Mouse (Mus musculus) cortical plate, adult 2 months (tissue): Measurements from ENCODE around the gene Ralbp1.

ENCODE experiments used
- CTCF ChIP-seq: fragments of 200-500 bp; IDR thresholded peaks from 2 replicates; pipeline ENCODE4 v1.5.1; 2011; ENCODE audit warnings: mild to moderate bottlenecking, control low read depth, low read length; ENCODE audit not compliant: insufficient read depth; ENCODE audit errors: extremely low read depth
- POLR2A ChIP-seq: fragments of 200-500 bp; IDR thresholded peaks from 2 replicates; pipeline ENCODE4 v1.6.1; 2011; ENCODE audit warnings: mild to moderate bottlenecking, low read length, control low read depth; ENCODE audit not compliant: insufficient read depth; ENCODE audit errors: extremely low read depth

GRCm38 (mm10) chr17:65873156-65873555 lies 12.4 kb downstream of the Ralbp1 start:
- TF ChIP-seq POLR2A (no peak), CTCF (no peak)
